In genomic region chr9:89622296-89623005, GRCm38 (mm10) we compare ENCODE assay signal across 10 mouse cellular contexts. TPM values are rescaled to one million over a fixed set of nuclear protein-coding genes. Genes with fewer than 3 reads are reported as not detected.
A peak's percentile ranks its signal among the peaks of the same experiment; 100 is the strongest.
DNase-seq lines count a peak whose midpoint lies in the region; ATAC-seq and TF ChIP-seq lines count a peak whose summit lies in the region.
"Had no signal": no experiment of that assay in that cellular context is flagged by ENCODE, and none has a peak within 500 bp of the region (broad histone marks: within the 10 kb centered on the region; RNA-seq: fewer than 3 reads in every experiment).

No protein-coding gene starts in this region.

- peak overlapping the region; percentile 64 for H3K4me3 ChIP-seq in heart, embryonic 10.5 days
- peak overlapping the region; percentile 73 for H3K4me3 ChIP-seq in E14TG2a.4 (replicated peaks; ENCODE audit: low read length)
- H3K4me3 ChIP-seq in embryonic facial prominence, embryonic 11.5 days (ENCODE audit: low read depth, low read length) = peak overlapping the region; percentile 39
- H3K4me3 ChIP-seq in intestine, postnatal 0 days (ENCODE audit: low read depth, low read length) = peak overlapping the region; percentile 43
- H3K4me3 ChIP-seq: erythroblast, embryonic 14.5 days had no signal

- DNase-seq in heart, embryonic 10.5 days (ENCODE audit: low spot score) = peak; percentile 78
- DNase-seq in heart, adult 11 months = no peak
- peak; percentile 22 for DNase-seq in embryonic facial prominence, embryonic 11.5 days (ENCODE audit: low spot score)
- peak; percentile 46 for DNase-seq in retina, embryonic 14.5 days (ENCODE audit: low spot score)
- DNase-seq in ovary, postnatal 10 days (ENCODE audit: low spot score) = no peak
- no peak for DNase-seq in layer of hippocampus, postnatal 14 days (ENCODE audit: low spot score in 2 of 2)

- peaks cover 65% of the 10 kb centered on the region for H3K27me3 ChIP-seq in heart, embryonic 10.5 days (ENCODE audit: insufficient read depth, poor library complexity, severe bottlenecking)
- H3K27me3 ChIP-seq in E14TG2a.4 (ENCODE audit: insufficient read depth, low read length) = peaks cover 63% of the 10 kb centered on the region
- peaks cover 16% of the 10 kb centered on the region for H3K27me3 ChIP-seq in embryonic facial prominence, embryonic 11.5 days (ENCODE audit: control insufficient read depth, insufficient read depth, low read length)
- H3K27me3 ChIP-seq in intestine, postnatal 0 days (replicated peaks; ENCODE audit: control insufficient read depth, insufficient read depth, low read length) = peaks cover 8% of the 10 kb centered on the region

- peak; percentile 55 for ATAC-seq in embryonic facial prominence, embryonic 11.5 days (replicated peaks; ENCODE audit: insufficient number of reproducible peaks, low FRiP score, low TSS enrichment, low read depth)
- peak; percentile 37 for ATAC-seq in intestine, postnatal 0 days

- H3K27ac ChIP-seq in heart, embryonic 10.5 days = 0 out of 2 replicates have a peak overlapping the region, but pooled peaks have one; percentile 10
- H3K27ac ChIP-seq in embryonic facial prominence, embryonic 11.5 days (replicated peaks; ENCODE audit: low read depth, low read length) = no peak overlapping the region
- H3K27ac ChIP-seq in intestine, postnatal 0 days (ENCODE audit: low read depth, low read length) = no peak overlapping the region

- 2% methylated on average over 42 of the region's 42 CpGs for WGBS in heart, embryonic 10.5 days
- under 1% methylated on average over 42 of the region's 42 CpGs for whole genome bisulfite sequencing in embryonic facial prominence, embryonic 11.5 days
- WGBS in intestine, postnatal 0 days = 1% methylated on average over 42 of the region's 42 CpGs

- peaks cover 18% of the 10 kb centered on the region for H3K4me1 ChIP-seq in heart, embryonic 10.5 days
- H3K4me1 ChIP-seq in E14TG2a.4 (replicated peaks; ENCODE audit: low read depth, low read length) = peaks cover 24% of the 10 kb centered on the region
- no peaks in the 10 kb centered on the region; the same call in 1 of the 2 replicates for H3K4me1 ChIP-seq in embryonic facial prominence, embryonic 11.5 days (ENCODE audit: control insufficient read depth, insufficient read depth, low read length)
- H3K4me1 ChIP-seq in intestine, postnatal 0 days (replicated peaks; ENCODE audit: control insufficient read depth, insufficient read depth, low read length) = peaks cover 4% of the 10 kb centered on the region; the same call in 1 of the 2 replicates

- H3K36me3 ChIP-seq in heart, embryonic 10.5 days = no peaks in the 10 kb centered on the region
- H3K36me3 ChIP-seq in E14TG2a.4 (ENCODE audit: insufficient read depth, low read length) = no peaks in the 10 kb centered on the region
- H3K36me3 ChIP-seq in embryonic facial prominence, embryonic 11.5 days (replicated peaks; ENCODE audit: control insufficient read depth, insufficient read depth, low read depth, low read length) = no peaks in the 10 kb centered on the region
- H3K36me3 ChIP-seq in intestine, postnatal 0 days (ENCODE audit: control insufficient read depth, insufficient read depth) = no peaks in the 10 kb centered on the region

- TF ChIP-seq CTCF in E14TG2a.4 (conservative IDR thresholded peaks at IDR 0.05; ENCODE audit: low read length) = no peak
- TF ChIP-seq CTCF in intestine, postnatal 0 days (IDR thresholded peaks at IDR 0.05; ENCODE audit: low read depth) = no peak

- H3K9ac ChIP-seq in embryonic facial prominence, embryonic 11.5 days (replicated peaks; ENCODE audit: low read length) = peak overlapping the region; percentile 34
- no peak overlapping the region; the same call in 1 of the 2 replicates for H3K9ac ChIP-seq in intestine, postnatal 0 days (ENCODE audit: low read depth, low read length)

- H3K9me3 ChIP-seq in heart, embryonic 10.5 days = no peaks in the 10 kb centered on the region
- no peaks in the 10 kb centered on the region for H3K9me3 ChIP-seq in E14TG2a.4 (ENCODE audit: low read length)
- no peaks in the 10 kb centered on the region for H3K9me3 ChIP-seq in embryonic facial prominence, embryonic 11.5 days (replicated peaks; ENCODE audit: control insufficient read depth, low read length)
- no peaks in the 10 kb centered on the region for H3K9me3 ChIP-seq in intestine, postnatal 0 days (ENCODE audit: control insufficient read depth)

- peak overlapping the region; percentile 94 for H3K4me2 ChIP-seq in embryonic facial prominence, embryonic 11.5 days (ENCODE audit: low read depth, low read length)
- peak overlapping the region; percentile 90 for H3K4me2 ChIP-seq in intestine, postnatal 0 days (replicated peaks; ENCODE audit: low read depth)

RNA-seq across cellular contexts. Expression of gene Minar1, which starts 0.5 kb away (rescaled TPM):
- 0.12 and 0.36 TPM in 2 replicates for polyA plus RNA-seq in heart, embryonic 10.5 days (2016; fragmentation: Nextera tagmentation; extraction: Ambion mirVana)
- 0.03 and 0.07 TPM in 2 replicates for polyA plus RNA-seq in embryonic facial prominence, embryonic 11.5 days (2014; fragmentation: Nextera tagmentation; extraction: Ambion mirVana)
- polyA plus RNA-seq in intestine, postnatal 0 days (2015; fragmentation: Nextera tagmentation; extraction: Ambion mirVana) = 0.08 TPM in 2 replicates
- total RNA-seq in layer of hippocampus, postnatal 14 days (2021) = 1 to 10 TPM; 3.1 to 3.3 TPM
- total RNA-seq: neutrophil, adult 5-6 weeks had no signal
- polyA plus RNA-seq: erythroblast, embryonic 14.5 days had no signal

Comparison
In these comparisons a context has a peak if more than half of its experiments do, and no peak if none do; other contexts are left out.
1. DNase-seq: peak in heart, embryonic 10.5 days (single experiment), embryonic facial prominence, embryonic 11.5 days (single experiment) and retina, embryonic 14.5 days (single experiment); none in heart, adult 11 months (single experiment), ovary, postnatal 10 days (single experiment) and layer of hippocampus, postnatal 14 days (0 of 2).
2. Peak in every context shown above with its lines, with median percentiles within 50 percentile points of each other: H3K4me3 ChIP-seq.